Mouse (Mus musculus) thymus, adult 2 months (tissue): ENCODE results near the gene Tceanc2.

Experiments
- CTCF ChIP-seq: fragments of 200-500 bp; IDR thresholded peaks from 2 replicates; pipeline ENCODE4 v1.5.1; 2012; ENCODE audit warnings: mild to moderate bottlenecking, control low read depth, low read length, moderate library complexity, borderline replicate concordance; ENCODE audit not compliant: control insufficient read depth, poor library complexity, insufficient read depth; ENCODE audit errors: extremely low read depth
- POLR2A ChIP-seq: fragments of 200-500 bp; IDR thresholded peaks from 2 replicates; pipeline ENCODE4 v1.6.1; 2012; ENCODE audit warnings: mild to moderate bottlenecking, low read length, control low read depth, moderate library complexity; ENCODE audit not compliant: control insufficient read depth, poor library complexity, insufficient read depth; ENCODE audit errors: extremely low read depth

GRCm38 (mm10) chr4:107159166-107159773 is 19.6 kb downstream of the Tceanc2 start:
- TF ChIP-seq CTCF, result no peak
- TF ChIP-seq POLR2A, result no peak
